Mouse (Mus musculus): ENCODE results near the gene Srp68. TPM values are rescaled to one million over a fixed set of nuclear protein-coding genes. Genes with fewer than 3 reads are reported as not detected.

The Srp68 gene
- total and polyA plus RNA-seq, 3 experiments: 146 to 228 (median 180) TPM

GRCm38 (mm10) chr11:116293538-116294137, 19.6 kb upstream of the Srp68 start:
- Histone ChIP-seq H3K27me3 (ENCODE audit: control insufficient read depth in 1 of 2, insufficient read depth in 2 of 2, low read length in 2 of 2) (no peaks in the 10 kb centered on the region), H3K9me3 (replicated peaks; ENCODE audit: insufficient read depth, low read length) (no peaks in the 10 kb centered on the region), H3K4me1 (ENCODE audit: control insufficient read depth in 1 of 2, insufficient read depth in 2 of 2, low read length in 2 of 2) (no peaks in the 10 kb centered on the region), H3K27ac (ENCODE audit: control insufficient read depth, low read depth, low read length) (no peak overlapping the region), H3K9ac (ENCODE audit: control insufficient read depth, low read depth, low read length, poor library complexity, severe bottlenecking) (no peak overlapping the region), H3K4me3 (ENCODE audit: control insufficient read depth in 1 of 2, insufficient read depth in 1 of 2, low read depth in 2 of 2, low read length in 2 of 2) (no peak overlapping the region), H3K79me2 (ENCODE audit: control insufficient read depth, insufficient read depth, low read length, poor library complexity) (no peaks in the 10 kb centered on the region), H3K36me3 (ENCODE audit: control insufficient read depth in 1 of 2, insufficient read depth in 2 of 2, low read length in 2 of 2) (peaks cover 0 to 2% of the 10 kb centered on the region in 2 experiments; a peak in 1 of 4 replicates)
- no peak for DNase-seq (ENCODE audit: low read depth, low spot score)
- no peak for TF ChIP-seq CHD1 (IDR thresholded peaks at IDR 0.05; ENCODE audit: low read depth, low read length)

- no peaks in the 10 kb centered on the region for H3K4me1 ChIP-seq (ENCODE audit: control insufficient read depth in 1 of 2, insufficient read depth in 2 of 2, low read length in 2 of 2)
- H3K27me3 ChIP-seq (ENCODE audit: control insufficient read depth in 1 of 2, insufficient read depth in 2 of 2, low read length in 2 of 2): no peaks in the 10 kb centered on the region
- peaks cover 0 to 2% of the 10 kb centered on the region in 2 experiments; a peak in 1 of 4 replicates for H3K36me3 ChIP-seq (ENCODE audit: control insufficient read depth in 1 of 2, insufficient read depth in 2 of 2, low read length in 2 of 2)
Measured at GRCm38 (mm10) chr11:116292401-116292800, 18.4 kb upstream of the Srp68 start.

GRCm38 (mm10) chr11:116290556-116290955, 16.5 kb upstream of the Srp68 start:
- Histone ChIP-seq H3K27me3 (ENCODE audit: control insufficient read depth in 1 of 2, insufficient read depth in 2 of 2, low read length in 2 of 2) (no peaks in the 10 kb centered on the region), H3K79me2 (ENCODE audit: control insufficient read depth, insufficient read depth, low read length, poor library complexity) (no peaks in the 10 kb centered on the region), H3K4me3 (ENCODE audit: control insufficient read depth in 1 of 2, insufficient read depth in 1 of 2, low read depth in 2 of 2, low read length in 2 of 2) (no peak overlapping the region), H3K9me3 (replicated peaks; ENCODE audit: insufficient read depth, low read length) (no peaks in the 10 kb centered on the region), H3K27ac (ENCODE audit: control insufficient read depth, low read depth, low read length) (no peak overlapping the region), H3K4me1 (ENCODE audit: control insufficient read depth in 1 of 2, insufficient read depth in 2 of 2, low read length in 2 of 2) (no peaks in the 10 kb centered on the region), H3K9ac (ENCODE audit: control insufficient read depth, low read depth, low read length, poor library complexity, severe bottlenecking) (no peak overlapping the region), H3K36me3 (ENCODE audit: control insufficient read depth in 1 of 2, insufficient read depth in 2 of 2, low read length in 2 of 2) (peaks cover 0 to 2% of the 10 kb centered on the region in 2 experiments; a peak in 1 of 4 replicates)
- TF ChIP-seq NELFE (IDR thresholded peaks at IDR 0.05; ENCODE audit: low read depth, low read length) (no peak), MXI1 (IDR thresholded peaks at IDR 0.05; ENCODE audit: low read depth, low read length) (no peak), ZKSCAN1 (IDR thresholded peaks at IDR 0.05; ENCODE audit: low read depth, low read length) (no peak), RAD21 (IDR thresholded peaks at IDR 0.05; ENCODE audit: low read depth, low read length) (no peak), MYC (IDR thresholded peaks at IDR 0.05; ENCODE audit: low read depth, low read length) (no peak), USF1 (IDR thresholded peaks at IDR 0.05; ENCODE audit: low read depth, low read length) (no peak), CTCF (IDR thresholded peaks at IDR 0.05 in 2 of 3, conservative IDR thresholded peaks at IDR 0.05 in 1 of 3; ENCODE audit: control insufficient read depth in 1 of 3, insufficient read depth in 1 of 3, low read depth in 2 of 3, low read length in 3 of 3, poor library complexity in 1 of 3, severe bottlenecking in 1 of 3) (no peak), POLR2A (IDR thresholded peaks at IDR 0.05; ENCODE audit: control insufficient read depth in 1 of 2, insufficient read depth in 1 of 2, low read depth in 1 of 2, low read length in 2 of 2, poor library complexity in 1 of 2) (no peak), ELF1 (IDR thresholded peaks at IDR 0.05; ENCODE audit: low read depth, low read length) (no peak), CHD1 (IDR thresholded peaks at IDR 0.05; ENCODE audit: low read depth, low read length) (no peak), EP300 (IDR thresholded peaks at IDR 0.05; ENCODE audit: low read depth in 1 of 2, low read length in 2 of 2) (no peak), ETS1 (IDR thresholded peaks at IDR 0.05; ENCODE audit: low read depth, low read length) (no peak), ZMIZ1 (IDR thresholded peaks at IDR 0.05; ENCODE audit: low read depth, low read length) (no peak), GABPA (IDR thresholded peaks at IDR 0.05; ENCODE audit: low read depth, low read length) (no peak), BHLHE40 (IDR thresholded peaks at IDR 0.05; ENCODE audit: borderline replicate concordance, low read depth, low read length) (no peak)
- no peak for DNase-seq (ENCODE audit: low read depth, low spot score)

More at GRCm38 (mm10) chr11:116292401-116292800, 18.4 kb upstream of the Srp68 start:
- TF ChIP-seq SIN3A (IDR thresholded peaks at IDR 0.05; ENCODE audit: low read length) (no peak), TAL1 (IDR thresholded peaks at IDR 0.05; ENCODE audit: low read length) (no peak), POLR2AphosphoS2 (IDR thresholded peaks at IDR 0.05; ENCODE audit: low read length) (no peak), TCF12 (IDR thresholded peaks at IDR 0.05; ENCODE audit: low read depth, low read length) (no peak), MAZ (IDR thresholded peaks at IDR 0.05; ENCODE audit: low read depth, low read length) (no peak), TBP (IDR thresholded peaks at IDR 0.05; ENCODE audit: low read depth, low read length) (no peak), POLR2AphosphoS5 (IDR thresholded peaks at IDR 0.05; ENCODE audit: borderline replicate concordance, low read depth, low read length) (no peak), NRF1 (IDR thresholded peaks at IDR 0.05; ENCODE audit: insufficient read depth, low read depth, low read length, poor library complexity, severe bottlenecking) (no peak), CHD2 (IDR thresholded peaks at IDR 0.05; ENCODE audit: low read length) (no peak), MXI1 (IDR thresholded peaks at IDR 0.05; ENCODE audit: low read depth, low read length) (no peak), RCOR1 (IDR thresholded peaks at IDR 0.05; ENCODE audit: low read depth, low read length) (no peak), E2F4 (IDR thresholded peaks at IDR 0.05; ENCODE audit: borderline replicate concordance, low read depth, low read length) (no peak), CTCF (IDR thresholded peaks at IDR 0.05 in 2 of 3, conservative IDR thresholded peaks at IDR 0.05 in 1 of 3; ENCODE audit: control insufficient read depth in 1 of 3, insufficient read depth in 1 of 3, low read depth in 2 of 3, low read length in 3 of 3, poor library complexity in 1 of 3, severe bottlenecking in 1 of 3) (no peak), USF1 (IDR thresholded peaks at IDR 0.05; ENCODE audit: low read depth, low read length) (no peak), ZNF384 (IDR thresholded peaks at IDR 0.05; ENCODE audit: low read depth, low read length) (no peak), NELFE (IDR thresholded peaks at IDR 0.05; ENCODE audit: low read depth, low read length) (no peak), GATA1 (IDR thresholded peaks at IDR 0.05; ENCODE audit: low read depth, low read length) (no peak), MAFK (IDR thresholded peaks at IDR 0.05; ENCODE audit: borderline replicate concordance, low read depth, low read length) (no peak)
- DNase-seq (ENCODE audit: low read depth, low spot score): no peak
- Histone ChIP-seq H3K79me2 (ENCODE audit: control insufficient read depth, insufficient read depth, low read length, poor library complexity) (no peaks in the 10 kb centered on the region), H3K9me3 (replicated peaks; ENCODE audit: insufficient read depth, low read length) (no peaks in the 10 kb centered on the region), H3K4me3 (ENCODE audit: control insufficient read depth in 1 of 2, insufficient read depth in 1 of 2, low read depth in 2 of 2, low read length in 2 of 2) (no peak overlapping the region), H3K9ac (ENCODE audit: control insufficient read depth, low read depth, low read length, poor library complexity, severe bottlenecking) (no peak overlapping the region), H3K27ac (ENCODE audit: control insufficient read depth, low read depth, low read length) (no peak overlapping the region)
